Mouse (Mus musculus) midbrain, postnatal 0 days (tissue): Measurements from ENCODE around the gene Pigh. TPM values are rescaled to one million over a fixed set of nuclear protein-coding genes. Genes with fewer than 3 reads are reported as not detected.

Source experiments
- ATAC-seq: fragments of 200-750 bp; cut with Nextera tagmentation; 2 replicates; pipeline ENCODE4 v1.8.0; 2017; ENCODE audit warnings: moderate number of reproducible peaks, mild to moderate bottlenecking, moderate TSS enrichment, moderate library complexity; ENCODE audit not compliant: low FRiP score
- DNase-seq: peaks from one replicate; pipeline ENCODE4 v3.0.0-alpha.2; 2015; ENCODE audit warnings: low spot score
- H3K27ac ChIP-seq: fragments of 300-500 bp; sonication (generic); 2 replicates; pipeline ENCODE4 v1.5.1; 2014; ENCODE audit warnings: low read depth, mild to moderate bottlenecking, low read length, mixed read lengths
- H3K27me3 ChIP-seq: fragments of 300-500 bp; sonication (generic); 2 replicates; pipeline ENCODE4 v1.6.1; 2014; ENCODE audit warnings: low read length, control low read depth, mixed read lengths; ENCODE audit not compliant: insufficient read depth
- H3K36me3 ChIP-seq: fragments of 300-500 bp; sonication (generic); 2 replicates; pipeline ENCODE4 v1.6.1; 2014; ENCODE audit warnings: low read length, control low read depth, mixed read lengths; ENCODE audit not compliant: insufficient read depth
- H3K4me1 ChIP-seq: fragments of 300-500 bp; sonication (generic); 2 replicates; pipeline ENCODE4 v1.6.1; 2014; ENCODE audit warnings: mild to moderate bottlenecking, control low read depth, antibody characterized with exemption, low read length, mixed read lengths; ENCODE audit not compliant: insufficient read depth
- H3K4me2 ChIP-seq: fragments of 300-500 bp; sonication (generic); 2 replicates; pipeline ENCODE4 v1.6.1; 2014; ENCODE audit warnings: low read depth, mild to moderate bottlenecking, low read length, mixed read lengths; ENCODE audit not compliant: poor library complexity, severe bottlenecking
- H3K4me3 ChIP-seq: fragments of 300-500 bp; sonication (generic); 2 replicates; pipeline ENCODE4 v1.5.1; 2014; ENCODE audit warnings: low read depth, mild to moderate bottlenecking, low read length, moderate library complexity
- H3K9ac ChIP-seq: fragments of 300-500 bp; sonication (generic); replicated peaks from 2 replicates; pipeline ENCODE4 v1.6.1; 2014; ENCODE audit warnings: mild to moderate bottlenecking, low read length, moderate library complexity, mixed read lengths; ENCODE audit not compliant: poor library complexity, severe bottlenecking
- H3K9me3 ChIP-seq: fragments of 300-500 bp; sonication (generic); 2 replicates; pipeline ENCODE4 v1.6.1; 2016; ENCODE audit warnings: low read length, control low read depth
- CTCF ChIP-seq: IDR thresholded peaks from 2 replicates; pipeline ENCODE4 v1.5.1; 2016; ENCODE audit warnings: antibody characterized with exemption, mild to moderate bottlenecking
- WGBS: fragments of 180-500 bp; shearing (Covaris S2); extraction: QIAGEN DNeasy Blood & Tissue Kit; methylation state at CpG from one replicate; pipeline ENCODE4 v1.1.7; 2014; 5-methylcytosine and 5-hydroxymethylcytosine counted together
- polyA plus RNA-seq: library from polyadenylated mRNA; unstranded; fragments of >200 nt; fragmentation: Nextera tagmentation; extraction: Ambion mirVana; gene quantifications from 2 replicates; pipeline ENCODE4 v1.2.1, GENCODE M21; 2015
- total RNA-seq: library from RNA; depleted of rRNA; stranded (reverse); fragments of >200 nt; gene quantifications from 2 replicates; pipeline ENCODE4 v1.2.3, GENCODE M21; 2014

The Pigh gene
- total and polyA plus RNA-seq, 2 experiments from 2014 or later: 12.5 to 20.0 TPM

- no peak for ATAC-seq
- Histone ChIP-seq H3K27ac (no peak overlapping the region), H3K4me2 (no peak overlapping the region), H3K27me3 (no peaks in the 10 kb centered on the region), H3K4me3 (no peak overlapping the region), H3K9me3 (no peaks in the 10 kb centered on the region), H3K9ac (no peak overlapping the region), H3K4me1 (no peaks in the 10 kb centered on the region), H3K36me3 (no peaks in the 10 kb centered on the region)
- whole genome bisulfite sequencing: 86% methylated on average over 3 of the region's 3 CpGs
- DNase-seq: no peak
- TF ChIP-seq CTCF: no peak
These were observed 14.3 kb upstream of the Pigh start for GRCm38 (mm10) chr12:79103773-79104172.

DNA sequence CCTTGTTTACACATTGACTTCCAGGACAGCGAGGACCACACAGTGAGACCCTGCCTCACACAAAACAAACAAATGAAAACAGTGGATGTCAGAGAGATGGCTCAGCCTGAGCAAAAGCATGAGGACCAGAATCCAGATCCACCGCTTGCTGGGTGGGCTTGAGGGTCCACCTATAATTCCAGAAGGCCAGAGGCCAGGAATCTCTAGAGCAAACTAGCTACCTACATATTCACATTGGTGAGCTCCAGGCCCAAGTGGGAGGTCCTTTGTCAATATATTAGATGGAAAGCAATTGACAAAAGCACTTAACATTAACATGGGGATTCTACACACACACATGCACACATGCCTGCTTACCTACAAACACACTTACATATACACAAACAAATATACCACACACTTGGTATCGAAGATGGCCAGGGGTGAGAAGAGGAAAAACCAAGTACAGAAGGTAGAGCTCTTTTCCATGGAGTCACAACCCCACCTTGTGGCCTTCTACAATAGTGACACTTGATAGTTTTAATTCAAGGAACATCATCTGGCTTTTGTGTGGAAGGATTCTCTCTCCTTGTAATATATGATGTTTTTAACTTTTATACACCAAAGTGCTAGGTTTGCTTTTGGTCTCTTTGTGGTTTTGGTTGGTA, 7.8 kb upstream of the Pigh start:
- Histone ChIP-seq H3K4me3 (no peak overlapping the region), H3K4me2 (no peak overlapping the region), H3K9me3 (no peaks in the 10 kb centered on the region), H3K4me1 (no peaks in the 10 kb centered on the region), H3K9ac (no peak overlapping the region), H3K27me3 (no peaks in the 10 kb centered on the region), H3K27ac (no peak overlapping the region), H3K36me3 (no peaks in the 10 kb centered on the region)
- DNase-seq: peak; percentile 76
- TF ChIP-seq CTCF: peak; percentile 86
- WGBS: 57% methylated on average over 3 of the region's 3 CpGs
- ATAC-seq: no peak

- peak; percentile 52 for TF ChIP-seq CTCF
- DNase-seq (no peak), ATAC-seq (no peak)
- Histone ChIP-seq H3K4me3 (no peak overlapping the region), H3K4me2 (no peak overlapping the region), H3K27me3 (no peaks in the 10 kb centered on the region), H3K9ac (no peak overlapping the region), H3K27ac (no peak overlapping the region), H3K9me3 (no peaks in the 10 kb centered on the region), H3K4me1 (no peaks in the 10 kb centered on the region), H3K36me3 (no peaks in the 10 kb centered on the region)
- 58% methylated on average over 4 of the region's 4 CpGs for WGBS
These were observed 3.1 kb upstream of the Pigh start for GRCm38 (mm10) chr12:79092569-79092968.

DNA sequence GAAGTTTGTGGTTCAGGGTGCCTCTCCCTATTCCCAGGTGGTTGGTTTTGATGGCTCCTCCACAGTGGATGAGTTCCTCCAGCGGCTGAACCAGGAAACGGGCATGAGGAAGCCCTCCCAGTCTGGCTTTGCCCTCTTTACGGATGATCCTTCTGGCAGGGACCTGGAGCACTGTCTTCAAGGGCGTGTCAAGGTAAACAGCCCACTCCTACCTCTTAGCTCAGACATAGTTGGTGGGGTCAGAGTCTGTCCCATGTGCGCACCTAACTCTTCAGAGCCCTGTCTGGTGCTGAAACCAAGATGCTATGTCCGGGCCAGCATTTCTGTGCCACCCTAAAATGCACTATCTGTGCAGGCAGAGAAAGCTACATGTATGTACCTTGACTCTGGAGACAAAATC, 16.1 kb downstream of the Pigh start:
- TF ChIP-seq CTCF: no peak
- Histone ChIP-seq H3K4me3 (no peak overlapping the region), H3K4me1 (no peaks in the 10 kb centered on the region), H3K4me2 (no peak overlapping the region), H3K27ac (no peak overlapping the region), H3K36me3 (peaks cover 72% of the 10 kb centered on the region), H3K9me3 (no peaks in the 10 kb centered on the region), H3K27me3 (no peaks in the 10 kb centered on the region), H3K9ac (no peak overlapping the region)
- 95% methylated on average over 6 of the region's 6 CpGs for WGBS
- no peak for ATAC-seq
- DNase-seq: no peak

- Histone ChIP-seq H3K27me3 (no peaks in the 10 kb centered on the region), H3K36me3 (peaks cover 72% of the 10 kb centered on the region), H3K9me3 (no peaks in the 10 kb centered on the region), H3K4me2 (no peak overlapping the region), H3K4me3 (no peak overlapping the region), H3K4me1 (no peaks in the 10 kb centered on the region), H3K9ac (no peak overlapping the region), H3K27ac (no peak overlapping the region)
- DNase-seq (no peak), ATAC-seq (no peak)
- TF ChIP-seq CTCF: no peak
- 92% methylated on average over 6 of the region's 6 CpGs for WGBS
These were observed 16.9 kb downstream of the Pigh start for GRCm38 (mm10) chr12:79072576-79072975.

- TF ChIP-seq CTCF: no peak
- no peaks in the 10 kb centered on the region for H3K9me3 ChIP-seq
- H3K4me1 ChIP-seq: no peaks in the 10 kb centered on the region
- ATAC-seq: no peak
- DNase-seq: no peak
- H3K27me3 ChIP-seq: no peaks in the 10 kb centered on the region
- no peak overlapping the region for H3K4me2 ChIP-seq
- no peak overlapping the region for H3K27ac ChIP-seq
- peaks cover 62% of the 10 kb centered on the region for H3K36me3 ChIP-seq
- WGBS: 91% methylated on average over 9 of the region's 9 CpGs
- H3K4me3 ChIP-seq: no peak overlapping the region
- H3K9ac ChIP-seq: no peak overlapping the region
These were observed 18.6 kb downstream of the Pigh start for GRCm38 (mm10) chr12:79070736-79071333.
